Mouse (Mus musculus): ENCODE results near the gene Gm10638.

GRCm38 (mm10) chr8:86746511-86746910 lies 1.0 kb downstream of the Gm10638 start:
- TF ChIP-seq CTCF (IDR thresholded peaks at IDR 0.05; ENCODE audit: low read depth) (no peak), EP300 (optimal IDR thresholded peaks at IDR 0.05) (no peak)

Data from stomach, postnatal 0 days (tissue).